Mouse (Mus musculus) frontal cortex, postnatal 25 days (tissue): ENCODE measurements around the gene Camkmt.

Experiments used
- DNase-seq, 2 experiments: peaks; one replicate each; pipeline ENCODE4 v3.0.0; 2022; ENCODE audit warnings: low spot score in 2 of 2

Gene Camkmt

GRCm38 (mm10) chr17:85089621-85090020 is 731 bp upstream of the Camkmt start:
- DNase-seq = no peak

- no peak for DNase-seq
These were observed 1.4 kb downstream of the Camkmt start for GRCm38 (mm10) chr17:85091762-85092161.

- DNase-seq = no peak
These were observed 6.0 kb downstream of the Camkmt start for GRCm38 (mm10) chr17:85096396-85096795.

GRCm38 (mm10) chr17:85098677-85099323 is 8.4 kb downstream of the Camkmt start:
- no peak for DNase-seq

GRCm38 (mm10) chr17:85100232-85100631 is 9.9 kb downstream of the Camkmt start:
- DNase-seq = no peak

GRCm38 (mm10) chr17:85101751-85102150 is 11.4 kb downstream of the Camkmt start:
- DNase-seq = no peak

- DNase-seq = no peak
These were observed 13.0 kb downstream of the Camkmt start for GRCm38 (mm10) chr17:85103310-85103709.

GRCm38 (mm10) chr17:85110640-85111039 is 20.3 kb downstream of the Camkmt start:
- no peak for DNase-seq

- no peak for DNase-seq
These were observed 23.1 kb downstream of the Camkmt start for GRCm38 (mm10) chr17:85113441-85113840.

GRCm38 (mm10) chr17:85116643-85117042 is 26.3 kb downstream of the Camkmt start:
- peak; percentile 49 to 54 for DNase-seq

GRCm38 (mm10) chr17:85138393-85138792 is 48.0 kb downstream of the Camkmt start:
- DNase-seq = no peak

GRCm38 (mm10) chr17:85141621-85142020 is 51.3 kb downstream of the Camkmt start:
- DNase-seq = no peak

GRCm38 (mm10) chr17:85142495-85143111 is 52.3 kb downstream of the Camkmt start:
- DNase-seq = no peak

GRCm38 (mm10) chr17:85144141-85144540 is 53.8 kb downstream of the Camkmt start:
- no peak for DNase-seq

GRCm38 (mm10) chr17:85148348-85148747 is 58.0 kb downstream of the Camkmt start:
- DNase-seq = no peak

- DNase-seq = no peak
These were observed 58.9 kb downstream of the Camkmt start for GRCm38 (mm10) chr17:85149211-85149738.

GRCm38 (mm10) chr17:85151264-85151663 is 60.9 kb downstream of the Camkmt start:
- DNase-seq = no peak

- no peak for DNase-seq
These were observed 67.8 kb downstream of the Camkmt start for GRCm38 (mm10) chr17:85158202-85158601.

- DNase-seq = no peak
These were observed 69.2 kb downstream of the Camkmt start for GRCm38 (mm10) chr17:85159526-85159925.

GRCm38 (mm10) chr17:85160786-85161185 is 70.4 kb downstream of the Camkmt start:
- DNase-seq = no peak

GRCm38 (mm10) chr17:85162569-85163271 is 72.4 kb downstream of the Camkmt start:
- no peak for DNase-seq

- no peak for DNase-seq
These were observed 72.9 kb downstream of the Camkmt start for GRCm38 (mm10) chr17:85163272-85163610.

GRCm38 (mm10) chr17:85168761-85169160 is 78.4 kb downstream of the Camkmt start:
- no peak for DNase-seq
